Mouse (Mus musculus) MEL (cell line): ENCODE data around the gene Nhsl2. TPM values are rescaled to one million over a fixed set of nuclear protein-coding genes. Genes with fewer than 3 reads are reported as not detected.

ENCODE experiments used
- DNase-seq: peaks from one replicate; pipeline ENCODE4 v3.0.0; 2011; ENCODE audit warnings: low read depth, low spot score
- H3K27ac ChIP-seq: 2 replicates; pipeline ENCODE4 v1.5.1; 2012; ENCODE audit warnings: low read depth, mild to moderate bottlenecking, control low read depth, low read length, moderate library complexity; ENCODE audit not compliant: control insufficient read depth
- H3K27me3 ChIP-seq, 2 experiments: fragments of 150-350 bp in 1 of 2; sonication (generic) in 1 of 2; 2 replicates each; pipeline ENCODE4 v1.6.1; 2012; ENCODE audit warnings: low read length in 2 of 2, mild to moderate bottlenecking in 2 of 2, improper control_type of control experiment in 1 of 2, moderate library complexity in 1 of 2; ENCODE audit not compliant: insufficient read depth in 2 of 2, control insufficient read depth in 1 of 2
- H3K36me3 ChIP-seq, 2 experiments: 2 replicates each; pipeline ENCODE4 v1.6.1; 2012 to 2014; ENCODE audit warnings: low read length in 2 of 2, improper control_type of control experiment in 1 of 2, inconsistent platforms in 1 of 2, mild to moderate bottlenecking in 1 of 2; ENCODE audit not compliant: insufficient read depth in 2 of 2, control insufficient read depth in 1 of 2
- H3K4me1 ChIP-seq, 2 experiments: fragments of 150-350 bp in 1 of 2; sonication (generic) in 1 of 2; 2 replicates each; pipeline ENCODE4 v1.6.1; 2012; ENCODE audit warnings: low read length in 2 of 2, improper control_type of control experiment in 1 of 2, mild to moderate bottlenecking in 1 of 2; ENCODE audit not compliant: insufficient read depth in 2 of 2, control insufficient read depth in 1 of 2
- H3K4me3 ChIP-seq, 2 experiments: fragments of 150-350 bp in 1 of 2; sonication (generic) in 1 of 2; 2 replicates each; pipeline ENCODE4 v1.5.1; 2012; ENCODE audit warnings: low read depth in 2 of 2, low read length in 2 of 2, mild to moderate bottlenecking in 2 of 2, moderate library complexity in 2 of 2, control low read depth in 1 of 2, improper control_type of control experiment in 1 of 2; ENCODE audit not compliant: control insufficient read depth in 1 of 2, insufficient read depth in 1 of 2
- H3K79me2 ChIP-seq: 2 replicates; pipeline ENCODE4 v1.6.1; 2012; ENCODE audit warnings: mild to moderate bottlenecking, low read length, moderate library complexity; ENCODE audit not compliant: control insufficient read depth, poor library complexity, insufficient read depth
- H3K9ac ChIP-seq: 2 replicates; pipeline ENCODE4 v1.6.1; 2012; ENCODE audit warnings: low read depth, mild to moderate bottlenecking, control low read depth, low read length, moderate library complexity; ENCODE audit not compliant: control insufficient read depth, poor library complexity, severe bottlenecking
- H3K9me3 ChIP-seq: fragments of 150-350 bp; sonication (generic); replicated peaks from 2 replicates; pipeline ENCODE4 v1.6.1; 2012; ENCODE audit warnings: mild to moderate bottlenecking, low read length, improper control_type of control experiment, moderate library complexity; ENCODE audit not compliant: insufficient read depth
- CTCF ChIP-seq, 3 experiments: IDR thresholded peaks in 2 of 3; conservative IDR thresholded peaks in 1 of 3; 2 replicates each; pipeline ENCODE4 v1.5.1; 2011 to 2012; ENCODE audit warnings: low read length in 3 of 3, low read depth in 2 of 3, mild to moderate bottlenecking in 2 of 3, improper control_type of control experiment in 1 of 3, inconsistent platforms in 1 of 3, mixed read lengths in 1 of 3, moderate library complexity in 1 of 3; ENCODE audit not compliant: control insufficient read depth in 1 of 3, insufficient read depth in 1 of 3, poor library complexity in 1 of 3, severe bottlenecking in 1 of 3
- E2F4 ChIP-seq: IDR thresholded peaks from 2 replicates; pipeline ENCODE4 v1.6.1; 2011; ENCODE audit warnings: low read depth, low read length, improper control_type of control experiment, borderline replicate concordance
- ELF1 ChIP-seq: IDR thresholded peaks from 2 replicates; pipeline ENCODE4 v1.6.1; 2014; ENCODE audit warnings: low read depth, mild to moderate bottlenecking, inconsistent platforms, low read length, improper control_type of control experiment, moderate library complexity
- EP300 ChIP-seq, 2 experiments: IDR thresholded peaks; 2 replicates each; pipeline ENCODE4 v1.6.1; 2011; ENCODE audit warnings: improper control_type of control experiment in 2 of 2, low read length in 2 of 2, low read depth in 1 of 2, mild to moderate bottlenecking in 1 of 2
- ETS1 ChIP-seq: IDR thresholded peaks from 2 replicates; pipeline ENCODE4 v1.6.1; 2012; ENCODE audit warnings: low read depth, mild to moderate bottlenecking, inconsistent platforms, low read length, improper control_type of control experiment, moderate library complexity
- GATA1 ChIP-seq: IDR thresholded peaks from 2 replicates; pipeline ENCODE4 v1.6.1; 2011; ENCODE audit warnings: low read depth, low read length, improper control_type of control experiment
- HCFC1 ChIP-seq: IDR thresholded peaks from 2 replicates; pipeline ENCODE4 v1.6.1; 2012; ENCODE audit warnings: low read depth, mild to moderate bottlenecking, inconsistent platforms, low read length, improper control_type of control experiment, moderate library complexity
- MXI1 ChIP-seq: IDR thresholded peaks from 2 replicates; pipeline ENCODE4 v1.6.1; 2011; ENCODE audit warnings: mild to moderate bottlenecking, low read depth, low read length, improper control_type of control experiment
- POLR2A ChIP-seq, 2 experiments: IDR thresholded peaks; 2 replicates each; pipeline ENCODE4 v1.6.1; 2011 to 2012; ENCODE audit warnings: low read length in 2 of 2, mild to moderate bottlenecking in 2 of 2, control low read depth in 1 of 2, improper control_type of control experiment in 1 of 2, low read depth in 1 of 2, moderate library complexity in 1 of 2; ENCODE audit not compliant: control insufficient read depth in 1 of 2, insufficient read depth in 1 of 2, poor library complexity in 1 of 2
- POLR2AphosphoS2 ChIP-seq: IDR thresholded peaks from 2 replicates; pipeline ENCODE4 v1.6.1; 2011; ENCODE audit warnings: low read length, improper control_type of control experiment
- RAD21 ChIP-seq: IDR thresholded peaks from 2 replicates; pipeline ENCODE4 v1.6.1; 2011; ENCODE audit warnings: mild to moderate bottlenecking, low read depth, low read length, improper control_type of control experiment
- SMC3 ChIP-seq: IDR thresholded peaks from 2 replicates; pipeline ENCODE4 v1.6.1; 2011; ENCODE audit warnings: low read depth, low read length, improper control_type of control experiment
- TAL1 ChIP-seq: IDR thresholded peaks from 2 replicates; pipeline ENCODE4 v1.6.1; 2012; ENCODE audit warnings: mild to moderate bottlenecking, inconsistent platforms, low read length, moderate library complexity, mixed read lengths
- TCF12 ChIP-seq: IDR thresholded peaks from 2 replicates; pipeline ENCODE4 v1.6.1; 2014; ENCODE audit warnings: low read depth, mild to moderate bottlenecking, inconsistent platforms, low read length, improper control_type of control experiment, moderate library complexity
- UBTF ChIP-seq: IDR thresholded peaks from 2 replicates; pipeline ENCODE4 v1.6.1; 2012; ENCODE audit warnings: low read depth, mild to moderate bottlenecking, inconsistent platforms, low read length, improper control_type of control experiment, moderate library complexity, borderline replicate concordance; ENCODE audit not compliant: insufficient read depth
- polyA plus RNA-seq, 2 experiments: library from polyadenylated mRNA; stranded (reverse) in 1 of 2; unstranded in 1 of 2; fragments of >175 nt in 1 of 2; fragments of >200 nt in 1 of 2; gene quantifications; 2 replicates each; pipeline versions ENCODE4 v1.2.1 to v1.2.4; 2012; ENCODE audit warnings: low replicate concordance in 2 of 2, low read depth in 1 of 2; ENCODE audit not compliant: insufficient read length in 2 of 2, insufficient read depth in 1 of 2, missing spikeins in 1 of 2
- total RNA-seq: library from RNA; depleted of rRNA; stranded (reverse); fragments of 300-350 nt; gene quantifications from 2 replicates; pipeline ENCODE4 v1.2.3, GENCODE M21; 2012; rRNA removed

The Nhsl2 gene
- total RNA-seq (0.03 and 0.23 TPM in 2 replicates), polyA plus RNA-seq (under 1 TPM in 1 of 2 experiments, not detected in 1; 0.01 TPM)

DNA sequence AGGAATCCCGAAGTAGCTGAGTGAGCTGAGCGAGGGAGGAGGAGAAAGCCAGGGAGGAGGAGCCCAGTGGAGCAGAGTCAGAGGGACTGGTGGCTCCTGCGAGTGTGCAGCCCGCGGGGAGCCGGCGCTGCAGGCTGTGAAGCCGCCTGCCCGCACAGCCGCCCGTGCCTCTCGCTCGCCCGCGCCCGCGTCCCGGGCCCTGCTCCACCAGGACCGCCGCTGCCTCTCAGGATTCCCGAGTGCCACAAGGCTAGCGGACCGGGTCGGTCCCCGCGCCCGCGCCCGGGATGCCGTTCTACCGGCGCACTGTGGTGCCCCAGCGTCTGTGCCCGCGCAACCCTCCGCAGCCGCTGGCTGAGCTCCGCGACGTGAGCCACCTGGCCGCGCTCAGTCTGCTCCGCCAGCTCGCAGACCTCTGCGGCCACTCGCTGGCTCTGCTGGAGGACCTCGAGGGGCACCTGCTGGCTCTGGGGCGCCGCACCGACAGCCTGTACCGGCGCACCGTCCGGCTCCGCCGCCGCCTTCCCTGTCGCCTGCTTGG is at the start of gene Nhsl2:
Nhsl2 (plus strand) TSS at position 105 of the 541 bp plus-strand sequence.
- no peak within 1 kb of the TSS for H3K4me3 ChIP-seq
- no peaks in the 10 kb centered on the region for H3K36me3 ChIP-seq
- no peak for DNase-seq
- TF ChIP-seq ELF1 = no peak
- no peak for TF ChIP-seq GATA1
- no peak for TF ChIP-seq UBTF
- TF ChIP-seq TCF12 = no peak
- TF ChIP-seq HCFC1 = no peak
- TF ChIP-seq ETS1 = no peak
- no peak for TF ChIP-seq EP300 (IDR thresholded peaks at IDR 0.05; ENCODE audit: low read depth in 1 of 2, low read length in 2 of 2)
- TF ChIP-seq MXI1 = no peak
- TF ChIP-seq RAD21 = no peak
- no peak for TF ChIP-seq TAL1
- TF ChIP-seq POLR2AphosphoS2 = no peak
- no peak for TF ChIP-seq E2F4
- no peaks in the 10 kb centered on the region; a peak in 1 of 4 replicates for H3K27me3 ChIP-seq
- H3K27ac ChIP-seq = no peak within 1 kb of the TSS
- no peaks in the 10 kb centered on the region for H3K79me2 ChIP-seq
- H3K9ac ChIP-seq = no peak within 1 kb of the TSS
- H3K4me1 ChIP-seq = no peaks in the 10 kb centered on the region
- H3K9me3 ChIP-seq = no peaks in the 10 kb centered on the region

DNA sequence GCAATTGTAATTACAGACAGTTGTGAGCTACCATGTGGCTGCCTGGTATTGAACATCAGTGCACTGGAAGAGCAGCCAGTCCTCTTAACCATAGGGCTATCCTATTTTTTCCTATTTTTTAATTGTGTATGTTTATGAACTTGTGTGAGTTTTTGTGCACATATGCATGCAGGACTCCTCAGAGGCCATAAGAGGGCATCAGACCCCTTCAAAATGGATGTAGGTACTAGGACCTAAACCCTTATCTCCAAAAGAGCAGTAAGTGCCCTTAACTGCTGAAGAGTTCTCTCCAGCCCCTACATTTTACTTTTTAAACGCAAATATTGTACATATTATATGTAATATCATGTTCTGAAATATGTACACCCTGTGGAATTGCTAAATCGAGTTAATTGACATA is 43.7 kb upstream of the Nhsl2 start:
- H3K9ac ChIP-seq = no peak overlapping the region
- no peaks in the 10 kb centered on the region for H3K4me1 ChIP-seq
- H3K9me3 ChIP-seq = no peaks in the 10 kb centered on the region
- peak; percentile 13 to 56 (median 31); a peak in 5 of 6 replicates for TF ChIP-seq CTCF (IDR thresholded peaks at IDR 0.05 in 2 of 3, conservative IDR thresholded peaks at IDR 0.05 in 1 of 3; ENCODE audit: control insufficient read depth in 1 of 3, insufficient read depth in 1 of 3, low read depth in 2 of 3, low read length in 3 of 3, poor library complexity in 1 of 3, severe bottlenecking in 1 of 3)
- TF ChIP-seq POLR2A (IDR thresholded peaks at IDR 0.05; ENCODE audit: control insufficient read depth in 1 of 2, insufficient read depth in 1 of 2, low read depth in 1 of 2, low read length in 2 of 2, poor library complexity in 1 of 2) = no peak
- TF ChIP-seq SMC3 = peak; percentile 53
- peak; percentile 58 for TF ChIP-seq RAD21
- H3K27me3 ChIP-seq = peaks cover 0 to 2% of the 10 kb centered on the region in 2 experiments; a peak in 2 of 4 replicates
- H3K4me3 ChIP-seq = no peak overlapping the region
- DNase-seq = peak; percentile 52
- no peaks in the 10 kb centered on the region for H3K79me2 ChIP-seq
- H3K36me3 ChIP-seq = no peaks in the 10 kb centered on the region
- H3K27ac ChIP-seq = no peak overlapping the region
